Mouse (Mus musculus): ENCODE results near the gene S100a5. TPM values are rescaled to one million over a fixed set of nuclear protein-coding genes. Genes with fewer than 3 reads are reported as not detected.

Gene S100a5
- polyA plus RNA-seq, 1 experiment from 2014 or later, result not detected

DNA sequence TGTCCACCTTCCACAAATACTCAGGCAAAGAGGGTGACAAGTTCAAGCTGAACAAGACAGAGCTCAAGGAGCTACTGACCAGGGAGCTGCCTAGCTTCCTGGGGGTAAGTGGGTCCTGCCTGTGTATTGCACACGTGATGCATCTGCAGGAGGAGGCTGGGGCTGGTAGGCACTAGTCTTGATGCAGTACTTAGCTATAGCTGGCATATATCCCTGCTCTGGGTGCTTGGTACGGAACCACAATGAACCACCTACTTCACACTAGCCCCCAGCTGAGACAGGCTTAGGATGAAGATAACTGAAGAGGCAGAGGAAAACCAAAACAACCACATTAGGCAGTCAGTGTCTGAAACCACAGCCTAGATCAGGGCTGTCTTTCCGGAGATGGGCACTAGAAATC lies 3.3 kb upstream of the S100a5 start:
- Histone ChIP-seq H3K9me3 (ENCODE audit: control insufficient read depth, low read length) (no peaks in the 10 kb centered on the region), H3K27ac (ENCODE audit: low read depth, low read length) (no peak overlapping the region), H3K9ac (ENCODE audit: low read depth, low read length) (no peak overlapping the region), H3K4me1 (replicated peaks; ENCODE audit: control insufficient read depth, insufficient read depth, low read length) (no peaks in the 10 kb centered on the region), H3K4me2 (no peak overlapping the region), H3K36me3 (ENCODE audit: control insufficient read depth, insufficient read depth, low read length) (no peaks in the 10 kb centered on the region), H3K27me3 (replicated peaks; ENCODE audit: control insufficient read depth, insufficient read depth, low read length) (no peaks in the 10 kb centered on the region), H3K4me3 (ENCODE audit: low read depth, low read length) (no peak overlapping the region)
- 44% methylated on average over 3 of the region's 3 CpGs for WGBS
- DNase-seq (ENCODE audit: low spot score) (no peak), ATAC-seq (replicated peaks; ENCODE audit: low FRiP score) (no peak)

DNA sequence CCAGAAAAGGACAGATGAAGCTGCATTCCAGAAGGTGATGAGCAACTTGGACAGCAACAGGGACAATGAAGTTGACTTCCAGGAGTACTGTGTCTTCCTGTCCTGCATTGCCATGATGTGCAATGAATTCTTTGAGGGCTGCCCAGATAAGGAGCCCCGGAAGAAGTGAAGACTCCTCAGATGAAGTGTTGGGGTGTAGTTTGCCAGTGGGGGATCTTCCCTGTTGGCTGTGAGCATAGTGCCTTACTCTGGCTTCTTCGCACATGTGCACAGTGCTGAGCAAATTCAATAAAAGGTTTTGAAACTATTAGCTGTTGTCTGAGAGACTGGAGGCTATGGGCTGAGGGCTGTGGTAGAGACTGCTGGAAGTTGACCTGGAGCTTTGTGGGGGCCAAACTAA lies 2.6 kb upstream of the S100a5 start:
- Histone ChIP-seq H3K4me2 (no peak overlapping the region), H3K4me1 (replicated peaks; ENCODE audit: control insufficient read depth, insufficient read depth, low read length) (no peaks in the 10 kb centered on the region), H3K9ac (ENCODE audit: low read depth, low read length) (no peak overlapping the region), H3K27me3 (replicated peaks; ENCODE audit: control insufficient read depth, insufficient read depth, low read length) (no peaks in the 10 kb centered on the region), H3K36me3 (ENCODE audit: control insufficient read depth, insufficient read depth, low read length) (no peaks in the 10 kb centered on the region), H3K9me3 (ENCODE audit: control insufficient read depth, low read length) (no peaks in the 10 kb centered on the region), H3K27ac (ENCODE audit: low read depth, low read length) (no peak overlapping the region), H3K4me3 (ENCODE audit: low read depth, low read length) (no peak overlapping the region)
- no peak for DNase-seq (ENCODE audit: low spot score)
- ATAC-seq (replicated peaks; ENCODE audit: low FRiP score), result no peak
- 74% methylated on average over 2 of the region's 2 CpGs for WGBS

- ATAC-seq (replicated peaks; ENCODE audit: low FRiP score), result no peak
- Histone ChIP-seq H3K4me2 (no peak overlapping the region), H3K9me3 (ENCODE audit: control insufficient read depth, low read length) (no peaks in the 10 kb centered on the region), H3K9ac (ENCODE audit: low read depth, low read length) (no peak overlapping the region), H3K4me3 (ENCODE audit: low read depth, low read length) (no peak overlapping the region), H3K27ac (ENCODE audit: low read depth, low read length) (no peak overlapping the region), H3K4me1 (replicated peaks; ENCODE audit: control insufficient read depth, insufficient read depth, low read length) (no peaks in the 10 kb centered on the region), H3K36me3 (ENCODE audit: control insufficient read depth, insufficient read depth, low read length) (no peaks in the 10 kb centered on the region), H3K27me3 (replicated peaks; ENCODE audit: control insufficient read depth, insufficient read depth, low read length) (no peaks in the 10 kb centered on the region)
- 84% methylated on average over 6 of the region's 6 CpGs for WGBS
- no peak for DNase-seq (ENCODE audit: low spot score)
Observed at GRCm38 (mm10) chr3:90606185-90606584, 2.1 kb upstream of the S100a5 start.

GRCm38 (mm10) chr3:90607361-90607760 lies 962 bp upstream of the S100a5 start:
- Histone ChIP-seq H3K4me3 (ENCODE audit: low read depth, low read length) (no peak overlapping the region), H3K27ac (ENCODE audit: low read depth, low read length) (no peak overlapping the region), H3K9me3 (ENCODE audit: control insufficient read depth, low read length) (no peaks in the 10 kb centered on the region), H3K4me1 (replicated peaks; ENCODE audit: control insufficient read depth, insufficient read depth, low read length) (no peaks in the 10 kb centered on the region), H3K4me2 (no peak overlapping the region), H3K9ac (ENCODE audit: low read depth, low read length) (no peak overlapping the region), H3K27me3 (replicated peaks; ENCODE audit: control insufficient read depth, insufficient read depth, low read length) (no peaks in the 10 kb centered on the region), H3K36me3 (ENCODE audit: control insufficient read depth, insufficient read depth, low read length) (no peaks in the 10 kb centered on the region)
- ATAC-seq (replicated peaks; ENCODE audit: low FRiP score) (no peak), DNase-seq (ENCODE audit: low spot score) (no peak)
- 86% methylated on average over 3 of the region's 3 CpGs for WGBS

- DNase-seq (ENCODE audit: low spot score) (no peak), ATAC-seq (replicated peaks; ENCODE audit: low FRiP score) (no peak)
- Histone ChIP-seq H3K9me3 (ENCODE audit: control insufficient read depth, low read length) (no peaks in the 10 kb centered on the region), H3K4me1 (replicated peaks; ENCODE audit: control insufficient read depth, insufficient read depth, low read length) (0 out of 2 replicates have a peak, but pooled peaks cover 3% of the 10 kb centered on the region), H3K27ac (ENCODE audit: low read depth, low read length) (no peak overlapping the region), H3K4me2 (no peak overlapping the region), H3K9ac (ENCODE audit: low read depth, low read length) (no peak overlapping the region), H3K27me3 (replicated peaks; ENCODE audit: control insufficient read depth, insufficient read depth, low read length) (no peaks in the 10 kb centered on the region), H3K36me3 (ENCODE audit: control insufficient read depth, insufficient read depth, low read length) (no peaks in the 10 kb centered on the region), H3K4me3 (ENCODE audit: low read depth, low read length) (no peak overlapping the region)
Observed at GRCm38 (mm10) chr3:90609102-90609501, 779 bp downstream of the S100a5 start.

DNA sequence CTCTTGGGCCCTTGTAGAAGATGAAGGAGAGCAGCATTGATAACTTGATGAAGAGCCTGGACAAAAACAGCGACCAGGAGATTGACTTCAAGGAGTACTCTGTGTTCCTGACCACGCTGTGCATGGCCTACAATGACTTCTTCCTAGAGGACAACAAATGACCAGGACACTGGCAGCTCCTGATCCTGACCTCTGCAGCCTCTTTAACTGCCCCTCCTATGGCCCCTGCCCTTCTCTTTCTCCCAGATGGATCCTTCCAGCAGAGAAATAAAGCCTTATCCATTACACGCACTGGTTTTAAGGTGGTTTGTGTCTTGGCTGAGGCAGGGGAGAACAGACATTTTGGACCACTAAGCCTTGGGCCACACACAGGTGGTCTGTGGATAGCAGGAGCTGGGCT lies 3.2 kb downstream of the S100a5 start:
- 82% methylated on average over 3 of the region's 3 CpGs for WGBS
- ATAC-seq (replicated peaks; ENCODE audit: low FRiP score), result no peak

DNA sequence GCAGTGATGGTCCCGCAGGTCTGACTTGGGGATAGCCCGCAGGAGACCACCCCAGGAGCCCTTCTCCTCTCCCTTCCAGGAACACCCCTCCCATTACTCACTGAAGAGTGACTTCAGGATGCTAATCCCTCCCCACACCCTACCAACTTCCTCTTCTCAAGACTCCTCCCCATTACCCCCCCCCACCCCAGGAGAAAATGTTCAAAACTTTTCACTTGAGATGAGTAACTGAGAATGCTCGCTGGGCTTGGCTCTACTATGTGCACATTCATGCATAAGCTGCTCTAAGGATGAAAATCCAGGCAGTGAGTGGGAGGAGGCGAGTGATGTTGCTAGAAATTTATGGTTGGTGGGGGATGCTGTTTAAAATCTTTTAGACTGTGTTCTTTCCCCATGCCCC lies 3.7 kb downstream of the S100a5 start:
- H3K4me3 ChIP-seq (ENCODE audit: low read depth, low read length), result no peak overlapping the region
- 42% methylated on average over 4 of the region's 4 CpGs for WGBS
- no peak overlapping the region for H3K27ac ChIP-seq (ENCODE audit: low read depth, low read length)
- H3K4me1 ChIP-seq (replicated peaks; ENCODE audit: control insufficient read depth, insufficient read depth, low read length), result 0 out of 2 replicates have a peak, but pooled peaks cover 3% of the 10 kb centered on the region
- H3K36me3 ChIP-seq (ENCODE audit: control insufficient read depth, insufficient read depth, low read length), result no peaks in the 10 kb centered on the region
- H3K27me3 ChIP-seq (replicated peaks; ENCODE audit: control insufficient read depth, insufficient read depth, low read length), result no peaks in the 10 kb centered on the region
- no peaks in the 10 kb centered on the region for H3K9me3 ChIP-seq (ENCODE audit: control insufficient read depth, low read length)
- H3K4me2 ChIP-seq, result no peak overlapping the region
- no peak for ATAC-seq (replicated peaks; ENCODE audit: low FRiP score)
- DNase-seq (ENCODE audit: low spot score), result no peak
- H3K9ac ChIP-seq (ENCODE audit: low read depth, low read length), result no peak overlapping the region

More for the DNA sequence above, 3.2 kb downstream of the S100a5 start:
- no peak overlapping the region for H3K9ac ChIP-seq (ENCODE audit: low read depth, low read length)
- H3K4me1 ChIP-seq (replicated peaks; ENCODE audit: control insufficient read depth, insufficient read depth, low read length), result 0 out of 2 replicates have a peak, but pooled peaks cover 3% of the 10 kb centered on the region
- no peaks in the 10 kb centered on the region for H3K9me3 ChIP-seq (ENCODE audit: control insufficient read depth, low read length)
- no peak overlapping the region for H3K4me3 ChIP-seq (ENCODE audit: low read depth, low read length)
- no peaks in the 10 kb centered on the region for H3K27me3 ChIP-seq (replicated peaks; ENCODE audit: control insufficient read depth, insufficient read depth, low read length)
- DNase-seq (ENCODE audit: low spot score), result no peak
- no peak overlapping the region for H3K4me2 ChIP-seq
- H3K27ac ChIP-seq (ENCODE audit: low read depth, low read length), result no peak overlapping the region
- no peaks in the 10 kb centered on the region for H3K36me3 ChIP-seq (ENCODE audit: control insufficient read depth, insufficient read depth, low read length)

DNA sequence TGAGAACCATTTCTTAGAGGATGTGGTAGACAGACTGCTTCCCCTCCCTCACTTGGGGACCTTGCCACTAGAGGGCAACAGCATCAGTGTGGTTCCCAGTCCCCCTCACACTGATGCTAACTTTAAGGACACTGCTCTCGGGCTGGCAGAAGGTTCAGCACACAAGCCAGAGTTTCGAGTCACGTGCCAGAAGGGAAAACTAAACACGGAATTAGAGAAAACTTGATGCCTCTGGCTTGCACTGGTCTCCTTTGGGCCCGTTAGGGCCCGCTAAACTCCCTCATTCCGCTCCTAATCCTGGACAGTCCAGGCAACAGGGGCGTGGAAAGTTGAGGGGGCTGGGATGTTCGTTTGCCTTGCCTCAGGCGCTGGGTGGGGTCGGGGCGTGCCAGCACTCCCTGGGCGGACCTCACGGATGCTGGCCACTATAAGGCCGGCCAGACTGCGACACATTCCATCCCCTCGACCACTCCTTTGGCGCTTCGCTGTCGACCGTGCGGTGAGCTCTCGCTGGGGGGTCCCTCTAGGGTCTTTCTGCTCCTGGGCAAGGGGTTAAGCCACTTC lies 4.5 kb downstream of the S100a5 start, which contains the start of gene S100a6:
Gene S100a6, plus strand, starts transcription at position 155 of the 564 bp plus-strand sequence.
- DNase-seq (ENCODE audit: low spot score), result peak; percentile 56
- Histone ChIP-seq H3K4me3 (ENCODE audit: low read depth, low read length) (peak within 1 kb of the TSS; percentile 21), H3K9ac (ENCODE audit: low read depth, low read length) (0 out of 2 replicates have a peak within 1 kb of the TSS, but pooled peaks have one; percentile 15), H3K4me1 (replicated peaks; ENCODE audit: control insufficient read depth, insufficient read depth, low read length) (0 out of 2 replicates have a peak, but pooled peaks cover 3% of the 10 kb centered on the region), H3K9me3 (ENCODE audit: control insufficient read depth, low read length) (no peaks in the 10 kb centered on the region), H3K4me2 (peak within 1 kb of the TSS; percentile 66), H3K27me3 (replicated peaks; ENCODE audit: control insufficient read depth, insufficient read depth, low read length) (no peaks in the 10 kb centered on the region), H3K27ac (ENCODE audit: low read depth, low read length) (no peak within 1 kb of the TSS), H3K36me3 (ENCODE audit: control insufficient read depth, insufficient read depth, low read length) (no peaks in the 10 kb centered on the region)
- under 1% methylated on average over 23 of the region's 23 CpGs for whole genome bisulfite sequencing
- ATAC-seq (replicated peaks; ENCODE audit: low FRiP score), result peak; percentile 60

DNA sequence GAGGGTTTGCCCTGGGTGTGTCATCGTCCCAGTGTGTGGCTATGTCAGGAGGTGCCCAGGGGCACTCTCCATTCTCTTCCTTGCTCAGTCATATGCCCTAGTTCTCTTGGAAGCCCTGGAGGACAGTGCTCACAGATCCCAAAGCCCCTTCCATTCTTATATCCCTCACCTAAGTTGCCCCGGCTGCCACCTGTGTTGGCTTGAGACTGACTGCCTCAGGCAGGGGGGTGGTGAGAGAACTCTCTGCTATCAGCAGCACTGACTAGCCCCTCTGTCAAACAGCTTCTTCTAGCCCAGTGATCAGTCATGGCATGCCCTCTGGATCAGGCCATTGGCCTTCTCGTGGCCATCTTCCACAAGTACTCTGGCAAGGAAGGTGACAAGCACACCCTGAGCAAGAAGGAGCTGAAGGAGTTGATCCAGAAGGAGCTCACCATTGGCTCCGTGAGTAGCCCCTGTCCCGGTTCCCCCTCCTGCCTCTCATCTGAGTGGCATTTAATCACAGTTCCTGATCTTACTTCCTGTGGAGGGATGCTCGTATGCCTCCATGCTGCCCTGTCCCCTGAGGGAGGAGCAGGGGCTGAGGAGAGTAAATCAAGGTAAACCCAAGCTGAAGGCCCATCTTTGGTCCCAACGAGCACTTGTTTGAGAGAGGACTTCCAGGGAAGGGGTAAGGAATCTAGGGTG lies 5.3 kb downstream of the S100a5 start:
- Histone ChIP-seq H3K9ac (ENCODE audit: low read depth, low read length) (no peak overlapping the region), H3K9me3 (ENCODE audit: control insufficient read depth, low read length) (no peaks in the 10 kb centered on the region), H3K4me2 (peak overlapping the region; percentile 66), H3K27me3 (replicated peaks; ENCODE audit: control insufficient read depth, insufficient read depth, low read length) (no peaks in the 10 kb centered on the region), H3K27ac (ENCODE audit: low read depth, low read length) (no peak overlapping the region), H3K4me1 (replicated peaks; ENCODE audit: control insufficient read depth, insufficient read depth, low read length) (0 out of 2 replicates have a peak, but pooled peaks cover 3% of the 10 kb centered on the region), H3K36me3 (ENCODE audit: control insufficient read depth, insufficient read depth, low read length) (no peaks in the 10 kb centered on the region), H3K4me3 (ENCODE audit: low read depth, low read length) (no peak overlapping the region)
- WGBS, result 48% methylated on average over 7 of the region's 7 CpGs
- ATAC-seq (replicated peaks; ENCODE audit: low FRiP score) (no peak), DNase-seq (ENCODE audit: low spot score) (no peak)

All from liver, embryonic 11.5 days (tissue).